Mouse (Mus musculus) lung, embryonic 14.5 days (tissue): Measurements from ENCODE around the gene Spg21. TPM values are rescaled to one million over a fixed set of nuclear protein-coding genes. Genes with fewer than 3 reads are reported as not detected.
A peak's percentile ranks its signal among the peaks of the same experiment; 100 is the strongest.

Experiments used
- ATAC-seq: fragments of 200-750 bp; cut with Nextera tagmentation; 2 replicates; pipeline ENCODE4 v1.8.0; 2017; ENCODE audit warnings: mild to moderate bottlenecking, moderate TSS enrichment, moderate library complexity; ENCODE audit not compliant: insufficient read depth
- DNase-seq: peaks from one replicate; pipeline ENCODE4 v3.0.0-alpha.2; 2015
- H3K27ac ChIP-seq: fragments of 300-500 bp; sonication (generic); 2 replicates; pipeline ENCODE4 v1.5.1; 2014; ENCODE audit warnings: low read depth, mild to moderate bottlenecking, moderate library complexity
- H3K27me3 ChIP-seq: fragments of 300-500 bp; sonication (generic); 2 replicates; pipeline ENCODE4 v1.6.1; 2014; ENCODE audit warnings: low read length, control low read depth; ENCODE audit not compliant: insufficient read depth
- H3K36me3 ChIP-seq: fragments of 300-500 bp; sonication (generic); 2 replicates; pipeline ENCODE4 v1.6.1; 2014; ENCODE audit warnings: control low read depth; ENCODE audit not compliant: insufficient read depth
- H3K4me1 ChIP-seq: fragments of 300-500 bp; sonication (generic); 2 replicates; pipeline ENCODE4 v1.6.1; 2014; ENCODE audit warnings: antibody characterized with exemption, control low read depth; ENCODE audit not compliant: insufficient read depth
- H3K4me2 ChIP-seq: fragments of 300-500 bp; sonication (generic); 2 replicates; pipeline ENCODE4 v1.6.1; 2014; ENCODE audit warnings: mild to moderate bottlenecking
- H3K4me3 ChIP-seq: fragments of 300-500 bp; sonication (generic); 2 replicates; pipeline ENCODE4 v1.5.1; 2014; ENCODE audit warnings: low read depth, low read length
- H3K9ac ChIP-seq: fragments of 300-500 bp; sonication (generic); 2 replicates; pipeline ENCODE4 v1.6.1; 2014
- H3K9me3 ChIP-seq: fragments of 300-500 bp; sonication (generic); 2 replicates; pipeline ENCODE4 v1.6.1; 2016; ENCODE audit warnings: low read depth, low read length, control low read depth
- CTCF ChIP-seq: IDR thresholded peaks from 2 replicates; pipeline ENCODE4 v1.5.1; 2016; ENCODE audit warnings: antibody characterized with exemption, low read depth
- WGBS: fragments of 180-500 bp; shearing (Covaris S2); extraction: QIAGEN DNeasy Blood & Tissue Kit; methylation state at CpG from one replicate; pipeline ENCODE4 v1.1.7; 2014; 5-methylcytosine and 5-hydroxymethylcytosine counted together
- polyA plus RNA-seq: library from polyadenylated mRNA; unstranded; fragments of >200 nt; fragmentation: Nextera tagmentation; extraction: Ambion mirVana; gene quantifications from 2 replicates; pipeline ENCODE4 v1.2.1, GENCODE M21; 2014

The Spg21 gene
- polyA plus RNA-seq, 1 experiment from 2014 or later: 107 TPM

DNA sequence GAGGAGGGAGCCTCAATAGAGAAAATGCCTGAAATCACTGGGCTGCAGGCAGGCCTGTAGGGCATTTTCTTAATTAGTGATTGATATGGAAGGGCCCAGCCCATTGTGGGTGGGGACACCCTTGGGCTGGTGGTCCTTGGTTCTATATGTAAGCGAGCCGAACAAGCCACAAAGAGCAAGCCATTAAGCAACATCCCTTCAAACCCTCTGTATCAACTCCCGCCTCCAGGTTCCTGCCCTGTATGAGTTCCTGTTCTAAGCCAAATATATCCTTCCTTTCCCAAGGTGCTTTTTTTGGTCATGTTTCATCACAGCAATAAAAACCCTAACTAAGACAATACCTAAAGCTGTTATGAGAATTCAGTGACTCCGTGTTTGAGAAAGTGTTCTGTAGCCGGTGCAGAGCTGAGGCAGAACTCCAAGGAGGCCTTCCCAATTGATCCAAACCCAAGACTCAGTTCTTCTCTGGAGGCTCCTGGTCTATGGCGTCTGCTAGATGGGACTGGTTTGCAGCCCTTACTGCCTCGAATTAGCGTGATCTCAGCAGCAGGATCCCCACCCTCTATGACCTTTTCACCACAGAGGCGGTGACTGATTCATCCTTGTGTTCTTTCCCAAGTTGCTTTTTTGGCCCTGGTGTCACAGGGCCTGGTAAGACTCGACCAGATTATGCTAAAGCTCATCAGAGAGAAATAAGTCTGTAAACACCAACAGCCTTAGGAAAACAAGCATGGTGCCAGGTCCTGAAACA is 64.9 kb downstream of the Spg21 start:
- H3K4me2 ChIP-seq: no peak overlapping the region
- no peaks in the 10 kb centered on the region for H3K4me1 ChIP-seq
- no peaks in the 10 kb centered on the region for H3K36me3 ChIP-seq
- H3K4me3 ChIP-seq: no peak overlapping the region
- no peak overlapping the region for H3K27ac ChIP-seq
- no peaks in the 10 kb centered on the region for H3K9me3 ChIP-seq
- no peak for TF ChIP-seq CTCF
- no peak for DNase-seq
- H3K27me3 ChIP-seq: no peaks in the 10 kb centered on the region
- 71% methylated on average over 10 of the region's 10 CpGs for WGBS
- H3K9ac ChIP-seq: no peak overlapping the region
- no peak for ATAC-seq

DNA sequence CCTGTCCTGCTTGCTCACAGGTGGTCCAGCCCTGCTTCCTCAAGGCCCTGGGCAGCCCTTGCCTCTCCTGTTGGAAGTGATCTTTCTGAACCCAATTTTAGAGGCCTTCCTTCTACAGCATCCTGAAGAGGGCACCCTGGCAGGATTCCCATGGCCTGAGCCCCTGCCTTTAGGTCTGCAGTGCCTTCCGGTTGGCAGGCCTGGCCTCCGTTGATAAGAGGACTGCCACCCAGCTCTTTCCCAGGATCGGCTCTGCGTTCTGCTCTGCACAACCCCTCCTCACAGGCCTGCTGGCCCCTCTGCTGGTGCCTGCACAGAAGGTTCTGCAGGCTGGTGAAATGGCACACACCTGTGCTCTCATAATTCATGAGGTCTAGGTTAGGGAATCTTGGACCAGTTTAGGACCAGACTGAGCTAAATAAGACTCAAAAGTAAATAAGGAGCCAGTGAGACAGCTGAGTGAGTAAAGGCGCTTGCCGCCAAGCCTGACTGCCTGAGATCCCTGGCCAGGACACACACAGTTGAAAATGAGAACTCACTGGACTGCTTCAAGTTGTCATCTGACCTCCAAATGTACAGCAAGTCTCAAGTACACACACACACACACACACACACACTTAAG is 67.8 kb downstream of the Spg21 start:
- DNase-seq (no peak), ATAC-seq (no peak)
- 53% methylated on average over 6 of the region's 6 CpGs for WGBS
- Histone ChIP-seq H3K4me3 (no peak overlapping the region), H3K4me1 (no peaks in the 10 kb centered on the region), H3K27ac (no peak overlapping the region), H3K9me3 (no peaks in the 10 kb centered on the region), H3K36me3 (no peaks in the 10 kb centered on the region), H3K27me3 (no peaks in the 10 kb centered on the region), H3K4me2 (no peak overlapping the region), H3K9ac (no peak overlapping the region)
- TF ChIP-seq CTCF: no peak

DNA sequence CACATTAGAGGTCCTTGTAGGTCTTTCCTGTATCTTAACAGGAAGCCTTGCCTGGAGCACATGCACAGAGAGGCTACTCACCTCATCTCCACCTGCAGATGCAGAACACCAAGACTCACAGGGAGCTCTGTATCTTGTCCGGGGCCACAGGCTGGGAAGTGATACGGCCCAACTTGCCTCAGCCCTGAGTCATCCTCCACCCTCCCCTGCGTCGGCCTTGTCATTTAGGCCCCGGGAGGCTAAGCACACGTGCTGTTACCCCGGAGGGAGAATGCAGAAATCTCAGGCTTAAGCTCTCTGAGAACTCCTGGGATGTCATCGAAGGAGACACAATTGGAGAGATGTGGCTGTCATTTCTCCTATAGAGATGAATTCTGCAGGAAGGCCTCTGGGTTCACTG is 68.9 kb downstream of the Spg21 start:
- ATAC-seq: no peak
- no peaks in the 10 kb centered on the region for H3K36me3 ChIP-seq
- H3K27ac ChIP-seq: no peak overlapping the region
- H3K9me3 ChIP-seq: no peaks in the 10 kb centered on the region
- no peaks in the 10 kb centered on the region for H3K4me1 ChIP-seq
- WGBS: 56% methylated on average over 8 of the region's 8 CpGs
- no peak for DNase-seq
- no peak overlapping the region for H3K4me3 ChIP-seq
- TF ChIP-seq CTCF: no peak
- H3K4me2 ChIP-seq: no peak overlapping the region
- H3K9ac ChIP-seq: no peak overlapping the region
- no peaks in the 10 kb centered on the region for H3K27me3 ChIP-seq

DNA sequence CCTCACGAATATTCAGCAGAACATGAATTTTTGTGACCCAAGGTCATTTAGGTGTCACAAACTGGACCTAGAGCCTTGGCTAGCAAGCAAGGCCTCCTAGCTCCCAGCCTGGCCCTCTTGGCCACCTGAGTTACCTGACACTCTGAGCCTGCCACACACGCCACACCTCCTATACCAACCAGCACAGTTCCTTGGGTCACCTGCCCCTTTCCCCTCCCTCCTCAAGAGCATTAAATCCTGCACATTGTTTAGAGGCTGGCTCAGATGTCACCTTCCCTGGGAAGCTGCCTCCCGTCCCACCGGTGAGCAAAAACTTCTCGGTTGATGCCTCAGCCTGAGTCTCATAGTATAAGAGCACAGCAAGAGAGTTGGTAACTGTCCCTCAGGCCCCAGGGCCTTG is 70.5 kb downstream of the Spg21 start:
- ATAC-seq (no peak), DNase-seq (no peak)
- WGBS: 79% methylated on average over 5 of the region's 5 CpGs
- no peaks in the 10 kb centered on the region for H3K9me3 ChIP-seq
- H3K27me3 ChIP-seq: no peaks in the 10 kb centered on the region
- H3K4me1 ChIP-seq: no peaks in the 10 kb centered on the region
- H3K36me3 ChIP-seq: no peaks in the 10 kb centered on the region
- no peak overlapping the region for H3K4me2 ChIP-seq
- no peak overlapping the region for H3K27ac ChIP-seq
- no peak overlapping the region for H3K9ac ChIP-seq
- TF ChIP-seq CTCF: no peak
- no peak overlapping the region for H3K4me3 ChIP-seq

DNA sequence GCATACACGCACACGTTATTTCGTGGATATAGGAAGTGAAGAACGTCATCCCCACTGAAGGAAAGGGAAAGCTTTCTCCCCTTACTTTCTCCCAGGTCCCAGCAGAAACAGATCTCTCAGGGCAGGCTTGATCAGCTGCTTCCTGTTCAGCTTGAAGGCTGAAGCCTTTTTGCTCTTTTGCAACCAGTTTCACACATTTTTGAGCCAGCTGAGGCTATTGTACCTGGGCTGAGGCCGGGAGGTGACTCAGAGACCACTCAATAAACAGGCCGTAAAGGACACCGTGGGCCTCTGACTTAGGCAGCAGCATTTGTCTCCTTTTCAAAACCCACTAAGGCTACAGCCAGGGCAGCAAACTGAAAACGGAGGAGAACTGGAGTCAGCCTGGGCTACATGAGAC is 72.2 kb downstream of the Spg21 start:
- 78% methylated on average over 8 of the region's 8 CpGs for WGBS
- no peak for DNase-seq
- TF ChIP-seq CTCF: no peak

DNA sequence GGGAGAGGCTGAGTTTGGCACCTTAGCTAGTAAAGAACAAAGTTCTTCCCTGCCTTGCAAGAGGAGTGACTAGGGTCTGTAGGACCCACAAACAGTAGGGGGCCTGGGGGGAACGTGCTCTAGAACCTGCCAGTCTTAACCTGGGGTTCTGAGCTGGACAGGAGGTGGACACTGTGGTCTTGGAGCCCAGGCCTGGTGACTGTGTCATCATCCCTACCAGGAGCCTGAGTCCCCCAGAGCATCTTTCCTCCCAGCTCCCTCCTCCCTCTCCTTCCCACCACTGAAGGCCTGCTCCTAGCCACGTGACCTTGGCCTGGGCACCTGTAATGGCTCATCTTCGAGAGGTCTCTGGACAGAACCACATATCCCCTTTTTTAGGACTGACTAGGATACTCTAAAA is 73.4 kb downstream of the Spg21 start:
- Histone ChIP-seq H3K27ac (no peak overlapping the region), H3K27me3 (no peaks in the 10 kb centered on the region), H3K36me3 (no peaks in the 10 kb centered on the region), H3K4me1 (no peaks in the 10 kb centered on the region), H3K4me3 (no peak overlapping the region), H3K4me2 (no peak overlapping the region), H3K9me3 (no peaks in the 10 kb centered on the region), H3K9ac (no peak overlapping the region)
- no peak for ATAC-seq
- 76% methylated on average over 3 of the region's 3 CpGs for WGBS
- DNase-seq: no peak
- TF ChIP-seq CTCF: no peak

More for the DNA sequence above, 72.2 kb downstream of the Spg21 start:
- H3K4me2 ChIP-seq: no peak overlapping the region
- ATAC-seq: no peak
- H3K27me3 ChIP-seq: no peaks in the 10 kb centered on the region
- H3K9ac ChIP-seq: no peak overlapping the region
- H3K9me3 ChIP-seq: no peaks in the 10 kb centered on the region
- H3K4me3 ChIP-seq: no peak overlapping the region
- no peaks in the 10 kb centered on the region for H3K4me1 ChIP-seq
- no peaks in the 10 kb centered on the region for H3K36me3 ChIP-seq
- H3K27ac ChIP-seq: no peak overlapping the region

DNA sequence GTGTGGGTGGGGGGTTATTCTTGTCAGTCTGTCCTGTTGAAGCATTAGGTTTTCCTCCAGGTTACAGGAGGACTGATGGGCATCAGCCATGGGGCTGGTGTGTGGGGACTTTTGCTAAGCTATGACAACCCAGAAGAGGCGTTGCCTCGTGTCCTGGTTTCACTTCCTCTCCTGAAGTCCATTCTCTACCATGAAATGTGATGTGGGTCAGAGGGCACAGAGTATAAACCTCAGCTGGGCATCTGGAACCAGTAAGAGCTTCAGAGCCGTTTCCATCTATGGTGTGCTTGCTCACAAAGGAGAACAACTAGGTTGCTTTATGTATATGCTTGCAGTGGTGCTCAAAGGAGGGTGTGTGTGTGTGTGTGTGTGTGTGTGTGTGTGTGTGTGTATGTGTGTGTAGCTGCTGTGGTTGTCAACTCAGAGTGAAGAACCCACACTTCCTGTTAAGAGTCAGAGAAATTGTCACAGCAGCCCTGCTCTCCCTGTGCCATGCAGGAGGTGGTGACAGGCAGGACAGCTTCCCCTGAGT is 74.5 kb downstream of the Spg21 start:
- Histone ChIP-seq H3K27ac (no peak overlapping the region), H3K36me3 (no peaks in the 10 kb centered on the region), H3K4me3 (no peak overlapping the region), H3K4me1 (no peaks in the 10 kb centered on the region), H3K4me2 (no peak overlapping the region), H3K27me3 (no peaks in the 10 kb centered on the region), H3K9me3 (no peaks in the 10 kb centered on the region), H3K9ac (no peak overlapping the region)
- no peak for TF ChIP-seq CTCF
- DNase-seq (peak; percentile 16), ATAC-seq (no peak)
- 57% methylated on average over 3 of the region's 3 CpGs for WGBS
